Mouse (Mus musculus): ENCODE results near the gene Nts. TPM values are rescaled to one million over a fixed set of nuclear protein-coding genes. Genes with fewer than 3 reads are reported as not detected.

Nts gene
- 52.9 and 68.6 TPM in 2 replicates for polyA plus RNA-seq (2012; rRNA removed)

GRCm38 (mm10) chr10:102490386-102490785 lies at the start of gene Nts:
TSS of gene Nts (minus strand) at chr10:102490486.

GRCm38 (mm10) chr10:102511807-102512461 lies 21.6 kb upstream of the Nts start, which contains the start of gene Rassf9:
TSS of gene Rassf9 (plus strand) at chr10:102512222.

Other genes starting within 250 kb of the Nts start
- gene Rassf9, start 21.7 kb upstream of the Nts start, polyA plus RNA-seq (2012; rRNA removed) = 3.4 and 4.0 TPM in 2 replicates

Measured in central nervous system, embryonic 18 days (tissue).